Mouse (Mus musculus): ENCODE data around the gene Olfr299. TPM values are rescaled to one million over a fixed set of nuclear protein-coding genes. Genes with fewer than 3 reads are reported as not detected.

The Olfr299 gene
- polyA plus RNA-seq (2017; shearing (Covaris generic)): not detected

GRCm38 (mm10) chr7:86459621-86460020 is at the start of gene Olfr299:
TSS of gene Olfr299 (plus strand) at chr7:86459921.

GRCm38 (mm10) chr7:86492384-86492783 is 32.7 kb downstream of the Olfr299 start, which contains the start of gene Olfr298:
TSS of gene Olfr298 (minus strand) at chr7:86492484.

Other genes with a start within 250 kb of the Olfr299 start
- gene Vmn2r76, start 213.6 kb upstream of the Olfr299 start, polyA plus RNA-seq (2017; shearing (Covaris generic)): under 1 TPM; 0.04 to 0.05 TPM
- gene Olfr310, start 182.7 kb upstream of the Olfr299 start, polyA plus RNA-seq (2017; shearing (Covaris generic)): under 1 TPM in 1 of 2 experiments, not detected in 1; 0.16 TPM
- gene Olfr309, start 146.2 kb upstream of the Olfr299 start, polyA plus RNA-seq (2017; shearing (Covaris generic)): not detected
- under 1 TPM in 1 of 2 experiments, not detected in 1; 0.06 TPM for gene Olfr308, start 134.3 kb upstream of the Olfr299 start, polyA plus RNA-seq (2017; shearing (Covaris generic))
- under 1 TPM; 0.06 to 0.07 TPM for gene Olfr307, start 122.3 kb upstream of the Olfr299 start, polyA plus RNA-seq (2017; shearing (Covaris generic))
- gene Olfr305, start 93.0 kb upstream of the Olfr299 start, polyA plus RNA-seq (2017; shearing (Covaris generic)): not detected
- not detected for gene Olfr304, start 73.3 kb upstream of the Olfr299 start, polyA plus RNA-seq (2017; shearing (Covaris generic))
- not detected for gene Olfr303, start 62.1 kb upstream of the Olfr299 start, polyA plus RNA-seq (2017; shearing (Covaris generic))
- gene Olfr301, start 56.1 kb upstream of the Olfr299 start, polyA plus RNA-seq (2017; shearing (Covaris generic)): not detected
- gene Olfr298, start 32.6 kb downstream of the Olfr299 start, polyA plus RNA-seq (2017; shearing (Covaris generic)): not detected
- gene Olfr297, start 60.0 kb downstream of the Olfr299 start, polyA plus RNA-seq (2017; shearing (Covaris generic)): not detected
- gene Olfr295, start 123.9 kb downstream of the Olfr299 start, polyA plus RNA-seq (2017; shearing (Covaris generic)): under 1 TPM in 1 of 2 experiments, not detected in 1; 0.04 TPM
- not detected for gene Olfr294, start 156.7 kb downstream of the Olfr299 start, polyA plus RNA-seq (2017; shearing (Covaris generic))
- gene Olfr293, start 189.1 kb downstream of the Olfr299 start, polyA plus RNA-seq (2017; shearing (Covaris generic)): under 1 TPM in 1 of 2 experiments, not detected in 1; 0.16 TPM
- gene Olfr292, start 228.4 kb downstream of the Olfr299 start, polyA plus RNA-seq (2017; shearing (Covaris generic)): under 1 TPM in 1 of 2 experiments, not detected in 1; 0.16 TPM